10 mouse cellular contexts compared by ENCODE assay signal in genomic region chr7:34749753-34750152, GRCm38 (mm10).
DNase-seq lines count a peak whose midpoint lies in the region; ATAC-seq and TF ChIP-seq lines count a peak whose summit lies in the region.
"Had no signal": no experiment of that assay in that cellular context is flagged by ENCODE, and none has a peak within 500 bp of the region (broad histone marks: within the 10 kb centered on the region; RNA-seq: fewer than 3 reads in every experiment).

No protein-coding gene starts in this region.

- H3K9me3 ChIP-seq in lung, embryonic 14.5 days (ENCODE audit: low read depth, low read length): no peaks in the 10 kb centered on the region

- peak; percentile 57 to 64 for DNase-seq in cerebellum, postnatal 10 days
- DNase-seq in cerebellum, adult 8-10 months: no peak
- DNase-seq in lung, embryonic 14.5 days: peak; percentile 39
- DNase-seq in lung, postnatal 25 days (ENCODE audit: low spot score): no peak
- peak; percentile 1 for DNase-seq in splenic B cell, adult 2 months (ENCODE audit: low read depth, low spot score)
- no peak for DNase-seq in right cerebral cortex, postnatal 25 days
- DNase-seq in urinary bladder, postnatal 10 days (ENCODE audit: low spot score): no peak

- peaks cover 16% of the 10 kb centered on the region for H3K4me1 ChIP-seq in lung, embryonic 14.5 days (ENCODE audit: insufficient read depth)

- TF ChIP-seq CTCF in lung, embryonic 14.5 days (IDR thresholded peaks at IDR 0.05; ENCODE audit: low read depth): peak; percentile 72

- H3K36me3 ChIP-seq in lung, embryonic 14.5 days (ENCODE audit: insufficient read depth): no peaks in the 10 kb centered on the region
- no peaks in the 10 kb centered on the region for H3K36me3 ChIP-seq in splenic B cell, adult 2 months (ENCODE audit: control insufficient read depth, insufficient read depth, low read length, poor library complexity, severe bottlenecking)
- H3K36me3 ChIP-seq: G1E had no signal

- no peak overlapping the region for H3K27ac ChIP-seq in lung, embryonic 14.5 days (ENCODE audit: low read depth)

- H3K9ac ChIP-seq in lung, embryonic 14.5 days: no peak overlapping the region

- peaks cover 3% of the 10 kb centered on the region; the same call in 1 of the 2 replicates for H3K27me3 ChIP-seq in lung, embryonic 14.5 days (ENCODE audit: insufficient read depth, low read length)
- H3K27me3 ChIP-seq in splenic B cell, adult 2 months (ENCODE audit: control insufficient read depth, insufficient read depth, low read length, poor library complexity, severe bottlenecking): no peaks in the 10 kb centered on the region

- H3K4me2 ChIP-seq in lung, embryonic 14.5 days: no peak overlapping the region

- H3K4me3 ChIP-seq in lung, embryonic 14.5 days (ENCODE audit: low read depth, low read length): no peak overlapping the region
- H3K4me3 ChIP-seq: erythroblast, embryonic 14.5 days had no signal

- WGBS in lung, embryonic 14.5 days: 62% methylated on average over 3 of the region's 3 CpGs

- no peak for ATAC-seq in lung, embryonic 14.5 days (ENCODE audit: insufficient read depth)
- peak; percentile 46; the same call in 1 of the 2 replicates for ATAC-seq in granulocyte monocyte progenitor cell, adult 5-6 weeks (replicated peaks; ENCODE audit: poor library complexity, severe bottlenecking)

Comparison
In these comparisons a context has a peak if more than half of its experiments do, and no peak if none do; other contexts are left out.
1. DNase-seq: peak in cerebellum, postnatal 10 days (2 of 2), lung, embryonic 14.5 days (single experiment) and splenic B cell, adult 2 months (single experiment); none in cerebellum, adult 8-10 months (single experiment), lung, postnatal 25 days (single experiment), right cerebral cortex, postnatal 25 days (single experiment) and urinary bladder, postnatal 10 days (single experiment).